Mouse (Mus musculus): ENCODE measurements around the gene Cxcl10. TPM values are rescaled to one million over a fixed set of nuclear protein-coding genes. Genes with fewer than 3 reads are reported as not detected.
"Not testable (repeated sequence)": the region's sequence is repeated elsewhere in the genome, so short reads cannot be mapped to it uniquely, and the experiment has no call there.

The Cxcl10 gene
- total and polyA plus RNA-seq, 2 experiments, result 1.5 to 13.2 TPM

GRCm38 (mm10) chr5:92358033-92358432 lies 9.3 kb upstream of the Cxcl10 start:
- WGBS, result 27% methylated on average over 12 of the region's 12 CpGs
- no peak for DNase-seq (ENCODE audit: extremely low read depth, low read depth, low spot score)

GRCm38 (mm10) chr5:92353517-92353916 lies 4.8 kb upstream of the Cxcl10 start:
- WGBS, result 0% methylated on average over 11 of the region's 11 CpGs
- peak; percentile 88 for DNase-seq (ENCODE audit: extremely low read depth, low read depth, low spot score)
- H3K4me1 ChIP-seq (ENCODE audit: control insufficient read depth, insufficient read depth, low read length), result peaks cover 15% of the 10 kb centered on the region
- H3K27ac ChIP-seq (replicated peaks; ENCODE audit: insufficient read depth, low read depth, low read length), result peak overlapping the region; percentile 93
- H3K27me3 ChIP-seq (ENCODE audit: control insufficient read depth, insufficient read depth, low read length), result no peaks in the 10 kb centered on the region
- H3K9ac ChIP-seq (ENCODE audit: low read depth, low read length), result peak overlapping the region; percentile 73
- H3K79me2 ChIP-seq (ENCODE audit: control insufficient read depth, insufficient read depth, low read length), result no peaks in the 10 kb centered on the region
- 0 out of 2 replicates have a peak, but pooled peaks have one; percentile 25 for TF ChIP-seq POLR2A (IDR thresholded peaks at IDR 0.05; ENCODE audit: extremely low read depth, insufficient read depth, low read length)
- no peak for TF ChIP-seq CTCF (IDR thresholded peaks at IDR 0.05; ENCODE audit: low read depth, low read length)
- H3K4me3 ChIP-seq (ENCODE audit: insufficient read depth, low read depth, low read length), result peak overlapping the region; percentile 57
- no peaks in the 10 kb centered on the region for H3K36me3 ChIP-seq (ENCODE audit: control insufficient read depth, insufficient read depth, low read length)

More at GRCm38 (mm10) chr5:92358033-92358432, 9.3 kb upstream of the Cxcl10 start:
- no peak for TF ChIP-seq CTCF (IDR thresholded peaks at IDR 0.05; ENCODE audit: low read depth, low read length)
- no peak for TF ChIP-seq POLR2A (IDR thresholded peaks at IDR 0.05; ENCODE audit: extremely low read depth, insufficient read depth, low read length)
- H3K27me3 ChIP-seq (ENCODE audit: control insufficient read depth, insufficient read depth, low read length), result no peaks in the 10 kb centered on the region
- peaks cover 8% of the 10 kb centered on the region; the same call in 1 of the 2 replicates for H3K36me3 ChIP-seq (ENCODE audit: control insufficient read depth, insufficient read depth, low read length)
- no peak overlapping the region for H3K9ac ChIP-seq (ENCODE audit: low read depth, low read length)
- no peak overlapping the region for H3K4me3 ChIP-seq (ENCODE audit: insufficient read depth, low read depth, low read length)
- peaks cover under 1% of the 10 kb centered on the region; the same call in 1 of the 2 replicates for H3K79me2 ChIP-seq (ENCODE audit: control insufficient read depth, insufficient read depth, low read length)
- peaks cover 17% of the 10 kb centered on the region for H3K4me1 ChIP-seq (ENCODE audit: control insufficient read depth, insufficient read depth, low read length)
- H3K27ac ChIP-seq (replicated peaks; ENCODE audit: insufficient read depth, low read depth, low read length), result no peak overlapping the region

- H3K36me3 ChIP-seq (ENCODE audit: control insufficient read depth, insufficient read depth, low read length); H3K79me2 ChIP-seq (ENCODE audit: control insufficient read depth, insufficient read depth, low read length); H3K27me3 ChIP-seq (ENCODE audit: control insufficient read depth, insufficient read depth, low read length); H3K4me3 ChIP-seq (ENCODE audit: insufficient read depth, low read depth, low read length): not testable (repeated sequence)
- H3K9ac ChIP-seq (ENCODE audit: low read depth, low read length), result peak overlapping the region; percentile 48
- peaks cover 15% of the 10 kb centered on the region for H3K4me1 ChIP-seq (ENCODE audit: control insufficient read depth, insufficient read depth, low read length)
- H3K27ac ChIP-seq (replicated peaks; ENCODE audit: insufficient read depth, low read depth, low read length), result peak overlapping the region; percentile 86
- 39% methylated on average over 4 of the region's 4 CpGs for WGBS
- peak; percentile 80 for DNase-seq (ENCODE audit: extremely low read depth, low read depth, low spot score)
These were observed 4.0 kb upstream of the Cxcl10 start for GRCm38 (mm10) chr5:92352716-92353115.

- Histone ChIP-seq H3K27ac (replicated peaks; ENCODE audit: insufficient read depth, low read depth, low read length) (peak overlapping the region; percentile 83), H3K79me2 (ENCODE audit: control insufficient read depth, insufficient read depth, low read length) (no peaks in the 10 kb centered on the region), H3K4me3 (ENCODE audit: insufficient read depth, low read depth, low read length) (no peak overlapping the region), H3K4me1 (ENCODE audit: control insufficient read depth, insufficient read depth, low read length) (peaks cover 15% of the 10 kb centered on the region), H3K36me3 (ENCODE audit: control insufficient read depth, insufficient read depth, low read length) (no peaks in the 10 kb centered on the region), H3K9ac (ENCODE audit: low read depth, low read length) (no peak overlapping the region), H3K27me3 (ENCODE audit: control insufficient read depth, insufficient read depth, low read length) (no peaks in the 10 kb centered on the region)
- TF ChIP-seq POLR2A (IDR thresholded peaks at IDR 0.05; ENCODE audit: extremely low read depth, insufficient read depth, low read length) (no peak), CTCF (IDR thresholded peaks at IDR 0.05; ENCODE audit: low read depth, low read length) (no peak)
- DNase-seq (ENCODE audit: extremely low read depth, low read depth, low spot score), result peak; percentile 27
- 56% methylated on average over 7 of the region's 7 CpGs for WGBS
These were observed 1.0 kb upstream of the Cxcl10 start for GRCm38 (mm10) chr5:92349731-92350130.

GRCm38 (mm10) chr5:92345006-92345405 lies 3.7 kb downstream of the Cxcl10 start:
- H3K9ac ChIP-seq (ENCODE audit: low read depth, low read length), result no peak overlapping the region
- H3K36me3 ChIP-seq (ENCODE audit: control insufficient read depth, insufficient read depth, low read length), result no peaks in the 10 kb centered on the region
- TF ChIP-seq CTCF (IDR thresholded peaks at IDR 0.05; ENCODE audit: low read depth, low read length) (no peak), POLR2A (IDR thresholded peaks at IDR 0.05; ENCODE audit: extremely low read depth, insufficient read depth, low read length) (no peak)
- no peak overlapping the region for H3K4me3 ChIP-seq (ENCODE audit: insufficient read depth, low read depth, low read length)
- no peaks in the 10 kb centered on the region for H3K27me3 ChIP-seq (ENCODE audit: control insufficient read depth, insufficient read depth, low read length)
- H3K27ac ChIP-seq (replicated peaks; ENCODE audit: insufficient read depth, low read depth, low read length), result no peak overlapping the region
- H3K79me2 ChIP-seq (ENCODE audit: control insufficient read depth, insufficient read depth, low read length), result no peaks in the 10 kb centered on the region
- WGBS, result 88% methylated on average over 8 of the region's 8 CpGs
- no peak for DNase-seq (ENCODE audit: extremely low read depth, low read depth, low spot score)
- peaks cover 9% of the 10 kb centered on the region for H3K4me1 ChIP-seq (ENCODE audit: control insufficient read depth, insufficient read depth, low read length)

- no peak overlapping the region for H3K4me3 ChIP-seq (ENCODE audit: insufficient read depth, low read depth, low read length)
- H3K27me3 ChIP-seq (ENCODE audit: control insufficient read depth, insufficient read depth, low read length), result no peaks in the 10 kb centered on the region
- H3K27ac ChIP-seq (replicated peaks; ENCODE audit: insufficient read depth, low read depth, low read length), result no peak overlapping the region
- DNase-seq (ENCODE audit: extremely low read depth, low read depth, low spot score), result no peak
- TF ChIP-seq CTCF (IDR thresholded peaks at IDR 0.05; ENCODE audit: low read depth, low read length), result no peak
- no peak for TF ChIP-seq POLR2A (IDR thresholded peaks at IDR 0.05; ENCODE audit: extremely low read depth, insufficient read depth, low read length)
- no peak overlapping the region for H3K9ac ChIP-seq (ENCODE audit: low read depth, low read length)
- 76% methylated on average over 4 of the region's 4 CpGs for WGBS
- H3K36me3 ChIP-seq (ENCODE audit: control insufficient read depth, insufficient read depth, low read length), result no peaks in the 10 kb centered on the region
- no peaks in the 10 kb centered on the region for H3K4me1 ChIP-seq (ENCODE audit: control insufficient read depth, insufficient read depth, low read length)
- H3K79me2 ChIP-seq (ENCODE audit: control insufficient read depth, insufficient read depth, low read length), result no peaks in the 10 kb centered on the region
These were observed 8.1 kb downstream of the Cxcl10 start for GRCm38 (mm10) chr5:92340606-92341005.
